Mouse (Mus musculus) monocyte, adult 2 months (primary cell): ENCODE data around the gene P4ha2.
A peak's percentile ranks its signal among the peaks of the same experiment; 100 is the strongest.

Experiments used
- DNase-seq, 2 experiments: peaks; one replicate each; pipeline ENCODE4 v3.0.0; 2022; ENCODE audit warnings: low spot score in 2 of 2, low read depth in 1 of 2

Gene P4ha2

GRCm38 (mm10) chr11:54067996-54068519 is 31.8 kb upstream of the P4ha2 start:
- no peak for DNase-seq

GRCm38 (mm10) chr11:54068520-54069371 is 31.1 kb upstream of the P4ha2 start, which contains the start of gene Pdlim4:
Gene Pdlim4, minus strand, starts transcription at chr11:54069014.
- peak in 1 of 2 experiments; percentile 15 for DNase-seq

GRCm38 (mm10) chr11:54071726-54072445 is 28.0 kb upstream of the P4ha2 start:
- DNase-seq = no peak

- DNase-seq = no peak
These were observed 26.6 kb upstream of the P4ha2 start for GRCm38 (mm10) chr11:54073291-54073690.

GRCm38 (mm10) chr11:54075353-54075752 is 24.5 kb upstream of the P4ha2 start:
- no peak for DNase-seq

- DNase-seq = no peak
These were observed 23.8 kb upstream of the P4ha2 start for GRCm38 (mm10) chr11:54076101-54076500.

- DNase-seq = no peak
These were observed 19.5 kb upstream of the P4ha2 start for GRCm38 (mm10) chr11:54080435-54080834.

GRCm38 (mm10) chr11:54082725-54083124 is 17.2 kb upstream of the P4ha2 start:
- no peak for DNase-seq

GRCm38 (mm10) chr11:54084976-54085375 is 14.9 kb upstream of the P4ha2 start:
- DNase-seq = no peak

- DNase-seq = no peak
These were observed 14.1 kb upstream of the P4ha2 start for GRCm38 (mm10) chr11:54085816-54086215.

- no peak for DNase-seq
These were observed 11.5 kb upstream of the P4ha2 start for GRCm38 (mm10) chr11:54088253-54088946.

GRCm38 (mm10) chr11:54088947-54089317 is 11.0 kb upstream of the P4ha2 start:
- peak; percentile 52 to 74 for DNase-seq

- DNase-seq = no peak
These were observed 9.6 kb upstream of the P4ha2 start for GRCm38 (mm10) chr11:54090091-54090879.

GRCm38 (mm10) chr11:54091726-54092125 is 8.2 kb upstream of the P4ha2 start:
- DNase-seq = peak; percentile 68 to 79

GRCm38 (mm10) chr11:54092188-54092587 is 7.7 kb upstream of the P4ha2 start:
- DNase-seq = no peak

- no peak for DNase-seq
These were observed 6.9 kb upstream of the P4ha2 start for GRCm38 (mm10) chr11:54093000-54093399.

- DNase-seq = no peak
These were observed 1.0 kb downstream of the P4ha2 start for GRCm38 (mm10) chr11:54100692-54101591.

- no peak for DNase-seq
These were observed 1.8 kb downstream of the P4ha2 start for GRCm38 (mm10) chr11:54101701-54102100.

GRCm38 (mm10) chr11:54102706-54103449 is 3.0 kb downstream of the P4ha2 start:
- no peak for DNase-seq
